Mouse (Mus musculus) heart, adult 2 months (tissue): ENCODE measurements around the gene Car11.

ENCODE experiments used
- CTCF ChIP-seq: fragments of 200-600 bp; IDR thresholded peaks from 2 replicates; pipeline ENCODE4 v1.8.1; 2022; ENCODE audit warnings: antibody characterized with exemption, mild to moderate bottlenecking, moderate library complexity
- EP300 ChIP-seq: fragments of 200-500 bp; IDR thresholded peaks from 2 replicates; pipeline ENCODE4 v1.6.1; 2011; ENCODE audit warnings: low read depth, low read length, control low read depth; ENCODE audit not compliant: insufficient read depth

GRCm38 (mm10) chr7:45666161-45666560 lies 33.5 kb upstream of the Car11 start, which contains the start of gene Fut2:
- TF ChIP-seq CTCF (no peak), EP300 (no peak)
